ENCODE assay signal across 23 mouse cellular contexts in the genomic region with DNA sequence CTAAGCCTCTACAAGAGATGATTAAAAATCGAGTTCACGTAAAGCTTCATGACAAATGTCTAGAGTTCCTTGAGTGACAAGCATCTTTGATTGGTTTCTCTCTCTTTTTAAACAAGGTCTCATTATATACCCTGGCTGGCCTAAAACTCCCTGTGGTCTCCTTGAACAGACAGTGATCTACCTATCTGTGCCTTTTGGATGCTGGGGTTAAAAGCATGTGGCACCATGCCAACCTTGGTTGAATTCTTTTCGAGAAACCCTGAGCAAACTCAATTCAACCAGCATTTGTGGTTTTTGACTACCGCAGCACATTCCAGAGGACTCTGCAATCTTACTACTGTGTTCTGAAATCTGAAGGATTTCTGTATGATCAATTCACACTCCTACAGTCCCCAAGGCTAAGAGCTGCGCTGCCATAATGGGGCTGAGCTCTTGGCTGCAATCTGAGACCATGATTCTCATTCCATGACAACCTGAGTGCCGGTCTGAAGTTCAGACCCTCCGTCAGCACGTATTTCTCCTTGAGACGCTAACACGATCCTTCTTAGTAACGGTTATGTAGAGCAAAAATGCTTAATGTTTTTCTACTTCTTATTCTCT. TPM values are rescaled to one million over a fixed set of nuclear protein-coding genes. Genes with fewer than 3 reads are reported as not detected.
A peak's percentile ranks its signal among the peaks of the same experiment; 100 is the strongest.
DNase-seq lines count a peak whose midpoint lies in the region; ATAC-seq and TF ChIP-seq lines count a peak whose summit lies in the region.
"Had no signal": no experiment of that assay in that cellular context is flagged by ENCODE, and none has a peak within 500 bp of the region (broad histone marks: within the 10 kb centered on the region; RNA-seq: fewer than 3 reads in every experiment).

No protein-coding gene starts in this region.

- H3K9me3 ChIP-seq in lung, postnatal 0 days (ENCODE audit: low read length), result no peaks in the 10 kb centered on the region
- no peaks in the 10 kb centered on the region for H3K9me3 ChIP-seq in embryonic facial prominence, embryonic 13.5 days
- H3K9me3 ChIP-seq: hindbrain, embryonic 10.5 days; midbrain, embryonic 15.5 days; stomach, embryonic 15.5 days had no signal

- ATAC-seq in lung, postnatal 0 days, result no peak
- ATAC-seq in embryonic facial prominence, embryonic 13.5 days (ENCODE audit: insufficient number of reproducible peaks, insufficient read depth, low FRiP score, low TSS enrichment, low read depth), result peak; percentile 37; the same call in 1 of the 2 replicates
- ATAC-seq: activated CD4-positive, CD25-positive, alpha-beta regulatory T cell, adult 4 months; forebrain, embryonic 16.5 days; hindbrain, postnatal 0 days; intestine, postnatal 0 days; midbrain, embryonic 15.5 days had no signal

- no peak overlapping the region for H3K9ac ChIP-seq in lung, postnatal 0 days (replicated peaks; ENCODE audit: low read depth)
- H3K9ac ChIP-seq in embryonic facial prominence, embryonic 13.5 days, result no peak overlapping the region
- H3K9ac ChIP-seq: midbrain, embryonic 15.5 days; stomach, embryonic 15.5 days had no signal

- no peak for TF ChIP-seq POLR2A in kidney, adult 2 months (IDR thresholded peaks at IDR 0.05; ENCODE audit: low read depth, low read length)

- no peak overlapping the region for H3K27ac ChIP-seq in kidney, adult 2 months (ENCODE audit: insufficient read depth, low read depth, low read length)
- H3K27ac ChIP-seq in lung, postnatal 0 days (ENCODE audit: low read length), result no peak overlapping the region
- H3K27ac ChIP-seq in embryonic facial prominence, embryonic 13.5 days, result peak overlapping the region; percentile 33; the same call in 1 of the 2 replicates
- H3K27ac ChIP-seq: hindbrain, embryonic 10.5 days; hindbrain, postnatal 0 days; midbrain, embryonic 15.5 days; stomach, embryonic 15.5 days had no signal

- no peak overlapping the region for H3K4me2 ChIP-seq in lung, postnatal 0 days (replicated peaks; ENCODE audit: low read depth, low read length)
- peak overlapping the region; percentile 36; the same call in 1 of the 2 replicates for H3K4me2 ChIP-seq in embryonic facial prominence, embryonic 13.5 days
- H3K4me2 ChIP-seq: liver, embryonic 11.5 days; midbrain, embryonic 15.5 days; stomach, embryonic 15.5 days had no signal

- no peak for TF ChIP-seq EP300 in lung, postnatal 0 days (IDR thresholded peaks at IDR 0.05)

- no peaks in the 10 kb centered on the region for H3K4me1 ChIP-seq in kidney, adult 2 months (ENCODE audit: control insufficient read depth, insufficient read depth, low read length)
- no peaks in the 10 kb centered on the region for H3K4me1 ChIP-seq in lung, postnatal 0 days (ENCODE audit: insufficient read depth, low read depth, low read length)
- H3K4me1 ChIP-seq in embryonic facial prominence, embryonic 13.5 days, result peaks cover 17% of the 10 kb centered on the region
- H3K4me1 ChIP-seq: hindbrain, embryonic 10.5 days; megakaryocyte, embryonic 14.5 days; midbrain, embryonic 15.5 days; stomach, embryonic 15.5 days had no signal

- DNase-seq in kidney, adult 2 months, result peak; percentile 12
- no peak for DNase-seq in kidney, postnatal 4 days
- DNase-seq in lung, postnatal 0 days (ENCODE audit: low spot score), result peak; percentile 13
- DNase-seq in lung, adult 18-20 months, result no peak
- DNase-seq in cerebellum, postnatal 36 days, result no peak
- DNase-seq in cerebellum, adult 18-20 months, result no peak
- DNase-seq: cerebellum, adult 9-10 months; gastrocnemius, postnatal 36 days; lung, adult 2 months; right cerebral cortex, postnatal 25 days; thymus, adult 18-20 months; thymus, postnatal 4 days had no signal

- H3K27me3 ChIP-seq in kidney, adult 2 months (replicated peaks; ENCODE audit: control insufficient read depth, insufficient read depth, low read length), result no peaks in the 10 kb centered on the region
- H3K27me3 ChIP-seq in lung, postnatal 0 days (replicated peaks; ENCODE audit: insufficient read depth, low read length), result no peaks in the 10 kb centered on the region
- H3K27me3 ChIP-seq in embryonic facial prominence, embryonic 13.5 days, result no peaks in the 10 kb centered on the region
- H3K27me3 ChIP-seq: megakaryocyte, embryonic 14.5 days; midbrain, embryonic 15.5 days; stomach, embryonic 15.5 days had no signal

- no peak for TF ChIP-seq CTCF in kidney, adult 2 months (conservative IDR thresholded peaks at IDR 0.05; ENCODE audit: insufficient read depth, insufficient read length, low read depth, low read length)
- no peak for TF ChIP-seq CTCF in lung, postnatal 0 days (IDR thresholded peaks at IDR 0.05)

- H3K4me3 ChIP-seq in kidney, adult 2 months (ENCODE audit: insufficient read depth, low read depth, low read length), result no peak overlapping the region
- no peak overlapping the region for H3K4me3 ChIP-seq in lung, postnatal 0 days (ENCODE audit: low read depth, low read length)
- no peak overlapping the region for H3K4me3 ChIP-seq in embryonic facial prominence, embryonic 13.5 days
- H3K4me3 ChIP-seq: hindbrain, embryonic 10.5 days; megakaryocyte, embryonic 14.5 days; midbrain, embryonic 15.5 days; myocyte; stomach, embryonic 15.5 days had no signal

- WGBS in kidney, adult 2 months, result 54% methylated on average over 11 of the region's 11 CpGs
- WGBS in lung, postnatal 0 days, result 50% methylated on average over 11 of the region's 11 CpGs
- WGBS in embryonic facial prominence, embryonic 13.5 days, result 38% methylated on average over 11 of the region's 11 CpGs

- no peaks in the 10 kb centered on the region for H3K36me3 ChIP-seq in kidney, adult 2 months (ENCODE audit: control insufficient read depth, insufficient read depth, low read length)
- H3K36me3 ChIP-seq in lung, postnatal 0 days (ENCODE audit: insufficient read depth, low read length), result no peaks in the 10 kb centered on the region
- H3K36me3 ChIP-seq in embryonic facial prominence, embryonic 13.5 days, result no peaks in the 10 kb centered on the region
- H3K36me3 ChIP-seq: hindbrain, embryonic 10.5 days; midbrain, embryonic 15.5 days; stomach, embryonic 15.5 days had no signal

RNA-seq across cellular contexts. Expression of a gene that starts 33.9 kb away (rescaled TPM):
- polyA plus RNA-seq in kidney, adult 2 months (2012; rRNA removed), result 50.2 and 51.9 TPM in 2 replicates
- 24.4 and 27.8 TPM in 2 replicates for polyA plus RNA-seq in lung, postnatal 0 days (2015; fragmentation: Nextera tagmentation; extraction: Ambion mirVana)
- polyA plus RNA-seq in embryonic facial prominence, embryonic 13.5 days (2015; fragmentation: Nextera tagmentation; extraction: Ambion mirVana), result 34.4 and 49.9 TPM in 2 replicates

RNA-seq across cellular contexts. Expression of a gene that starts 46.3 kb away (rescaled TPM):
- polyA plus RNA-seq in kidney, adult 2 months (2012; rRNA removed), result 29.7 and 31.1 TPM in 2 replicates
- polyA plus RNA-seq in lung, postnatal 0 days (2015; fragmentation: Nextera tagmentation; extraction: Ambion mirVana), result 68.5 and 74.9 TPM in 2 replicates
- polyA plus RNA-seq in embryonic facial prominence, embryonic 13.5 days (2015; fragmentation: Nextera tagmentation; extraction: Ambion mirVana), result 176 and 178 TPM in 2 replicates

Comparison
In these comparisons a context has a peak if more than half of its experiments do, and no peak if none do; other contexts are left out.
1. DNase-seq: peak in kidney, adult 2 months (single experiment) and lung, postnatal 0 days (single experiment); none in kidney, postnatal 4 days (0 of 2), lung, adult 18-20 months (0 of 2), cerebellum, postnatal 36 days (0 of 2) and cerebellum, adult 18-20 months (0 of 2).